Mouse (Mus musculus) granulocyte monocyte progenitor cell, adult 5-6 weeks (primary cell): ENCODE data around the gene Mms19. TPM values are rescaled to one million over a fixed set of nuclear protein-coding genes. Genes with fewer than 3 reads are reported as not detected.
"Not testable (repeated sequence)": the region's sequence is repeated elsewhere in the genome, so short reads cannot be mapped to it uniquely, and the experiment has no call there.

ENCODE experiments used
- ATAC-seq: replicated peaks from 2 replicates; pipeline ENCODE4 v1.8.0; 2016; ENCODE audit warnings: mild to moderate bottlenecking, moderate TSS enrichment, inconsistent platforms; ENCODE audit not compliant: poor library complexity, severe bottlenecking
- total RNA-seq, 2 experiments: library from RNA; stranded (forward) in 1 of 2; stranded (reverse) in 1 of 2; fragments of 200-712, 200-1000 nt in 1 of 2; fragments of >200 nt in 1 of 2; fragmentation: Nextera tagmentation in 1 of 2; gene quantifications; 2 replicates each; pipeline ENCODE4 v1.2.3; 2014 to 2017

Mms19 gene
- total RNA-seq, 2 experiments from 2014 or later: 37.4 to 59.4 TPM

DNA sequence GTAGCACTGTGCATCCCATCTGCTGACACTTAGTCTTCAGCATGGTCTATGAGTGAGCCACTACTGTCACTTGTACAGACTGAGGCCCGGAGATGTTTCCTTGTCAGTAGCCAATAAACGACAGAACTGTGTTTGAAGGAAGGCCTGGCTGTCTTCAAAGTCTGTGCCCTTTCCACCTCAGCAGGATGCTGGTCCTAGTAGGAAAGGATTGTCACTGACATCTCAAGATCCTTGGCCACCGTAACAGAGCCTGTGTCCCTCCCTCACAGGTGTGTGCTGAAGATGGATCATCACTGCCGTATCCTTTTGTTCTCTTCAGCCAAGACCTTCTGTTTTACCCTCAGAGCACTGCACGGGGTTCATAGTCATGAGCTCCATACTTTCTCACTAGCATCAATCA, 42.4 kb downstream of the Mms19 start:
- no peak for ATAC-seq

- ATAC-seq: no peak
Measured at GRCm38 (mm10) chr19:41935921-41936320, 45.0 kb downstream of the Mms19 start.

DNA sequence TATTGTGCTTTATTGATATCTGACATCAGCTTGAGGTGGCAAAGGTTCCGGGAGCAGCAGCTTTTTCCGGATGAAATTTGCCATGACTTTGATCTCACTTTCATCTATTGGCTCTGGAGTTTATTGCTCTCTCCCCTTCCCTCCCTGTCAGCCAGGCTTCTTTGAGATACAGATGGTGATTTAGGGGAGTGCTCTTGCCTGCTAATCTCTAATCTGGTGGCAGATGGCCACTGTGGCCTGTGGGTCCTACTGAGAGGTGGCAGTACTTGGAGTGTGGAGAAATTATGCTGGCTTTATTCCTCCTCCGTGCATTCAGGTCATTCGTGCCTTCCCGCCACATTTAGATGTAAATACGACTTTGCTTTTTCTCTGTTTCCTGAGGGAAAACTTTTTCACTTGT, 46.8 kb downstream of the Mms19 start:
- no peak for ATAC-seq

- ATAC-seq: peak; percentile 94
Measured at GRCm38 (mm10) chr19:41933179-41934086, 47.5 kb downstream of the Mms19 start, which contains the start of the genes Exosc1 and Zdhhc16. Gene Exosc1, minus strand, starts transcription at chr19:41933423. Gene Zdhhc16, plus strand, starts transcription at chr19:41933480.

DNA sequence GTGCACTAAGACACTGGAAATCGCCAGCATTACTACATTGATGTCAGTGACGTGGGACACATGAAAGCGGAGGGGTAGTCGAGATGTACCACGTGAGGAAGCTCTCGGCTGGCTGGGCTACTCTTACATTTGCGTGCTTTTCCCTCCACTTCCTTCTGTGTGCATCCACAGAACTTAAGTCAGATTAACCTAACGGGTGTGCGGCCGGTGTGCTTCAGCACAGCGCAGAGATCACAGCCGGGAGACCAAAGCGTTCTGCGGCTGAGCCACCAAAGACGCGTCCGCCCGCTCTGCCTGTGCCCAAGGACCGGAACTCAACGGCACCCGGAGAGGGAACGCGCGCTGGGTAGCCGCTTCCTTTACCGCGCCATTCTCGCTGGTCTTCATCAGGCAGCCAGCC, 48.3 kb downstream of the Mms19 start:
- ATAC-seq: peak; percentile 68

- no peak for ATAC-seq
Measured at GRCm38 (mm10) chr19:41920412-41921067, 60.4 kb downstream of the Mms19 start.

- no peak for ATAC-seq
Measured at GRCm38 (mm10) chr19:41919471-41919870, 61.5 kb downstream of the Mms19 start.

DNA sequence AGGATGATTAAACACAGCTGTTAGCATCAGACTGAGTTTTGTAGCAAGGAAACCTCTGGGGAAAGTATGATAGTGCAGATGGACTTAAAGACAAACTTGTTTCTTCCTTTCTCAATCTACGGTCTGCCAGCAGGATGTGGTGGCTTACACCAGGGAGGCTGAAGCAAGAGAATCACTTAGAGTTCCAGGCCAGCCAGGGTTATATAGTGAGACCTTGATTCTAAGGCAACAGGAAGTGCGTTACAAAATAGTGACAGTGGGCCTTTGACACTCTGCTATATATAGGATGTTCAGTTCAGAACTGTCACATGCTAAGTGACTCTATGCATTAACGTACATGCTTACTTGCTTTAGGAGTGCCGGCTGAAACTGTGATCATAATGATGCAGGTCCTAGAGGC, 64.1 kb downstream of the Mms19 start:
- peak; percentile 81 for ATAC-seq

DNA sequence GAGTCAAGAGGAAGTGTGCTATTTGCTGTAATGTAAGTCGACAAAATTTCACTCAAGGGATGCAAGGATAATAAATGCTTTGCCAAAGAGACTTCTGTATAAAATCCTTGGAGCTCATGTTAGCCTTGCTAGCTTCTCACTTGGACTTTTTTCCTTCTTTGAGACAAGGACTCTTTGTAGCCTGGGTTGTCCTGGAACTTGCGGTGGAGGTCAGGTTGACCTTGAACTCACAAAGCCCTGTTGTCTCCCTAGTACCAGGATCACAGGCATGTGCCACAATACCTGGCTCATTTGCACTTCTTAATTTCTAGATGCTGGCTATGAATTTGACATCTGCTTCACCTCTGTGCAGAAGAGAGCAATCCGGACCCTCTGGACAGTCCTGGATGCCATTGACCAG, 65.7 kb downstream of the Mms19 start:
- no peak for ATAC-seq

GRCm38 (mm10) chr19:41914592-41914882, 66.4 kb downstream of the Mms19 start:
- ATAC-seq: not testable (repeated sequence)

DNA sequence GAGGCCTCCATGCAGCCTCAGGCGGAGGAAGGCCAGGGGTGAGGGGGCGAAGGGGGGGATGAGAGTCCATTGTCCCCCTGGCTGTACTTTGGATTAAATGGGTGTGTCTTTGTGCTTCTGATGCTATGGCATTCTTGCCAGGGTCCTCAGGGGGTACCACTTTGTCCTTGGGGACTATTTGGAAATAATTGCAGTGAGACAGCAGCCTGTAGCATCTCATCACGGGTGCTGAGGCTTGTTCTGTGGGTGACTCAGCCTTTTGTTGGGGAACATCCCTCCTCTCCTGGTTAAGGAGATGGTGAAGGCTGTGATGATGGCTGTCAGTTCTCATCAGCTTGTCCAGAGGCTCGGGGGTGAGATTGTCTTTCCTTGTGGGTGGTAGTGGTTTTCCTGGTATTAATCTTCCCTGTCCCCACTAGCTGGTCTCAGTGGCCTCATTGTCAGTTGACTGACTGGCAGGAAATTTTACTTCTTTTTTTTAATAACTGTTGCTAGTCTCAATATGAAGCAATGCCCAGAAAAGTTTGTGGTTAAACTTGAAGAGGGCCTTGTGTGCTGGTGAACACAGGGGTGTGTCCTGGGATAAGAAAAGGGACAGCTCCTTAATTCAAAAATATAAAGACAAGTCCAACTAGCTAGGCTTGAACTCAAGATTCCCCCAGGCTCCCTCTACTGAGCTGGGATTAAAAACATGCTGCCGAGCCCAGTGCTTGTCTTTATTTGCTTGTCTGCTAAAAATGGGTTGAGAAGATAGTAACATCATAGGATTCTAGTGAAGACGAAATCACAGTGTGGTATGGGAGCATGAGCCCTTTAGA, 67.0 kb downstream of the Mms19 start:
- peak; percentile 41 for ATAC-seq

- no peak for ATAC-seq
Measured at GRCm38 (mm10) chr19:41912121-41913080, 68.6 kb downstream of the Mms19 start.

DNA sequence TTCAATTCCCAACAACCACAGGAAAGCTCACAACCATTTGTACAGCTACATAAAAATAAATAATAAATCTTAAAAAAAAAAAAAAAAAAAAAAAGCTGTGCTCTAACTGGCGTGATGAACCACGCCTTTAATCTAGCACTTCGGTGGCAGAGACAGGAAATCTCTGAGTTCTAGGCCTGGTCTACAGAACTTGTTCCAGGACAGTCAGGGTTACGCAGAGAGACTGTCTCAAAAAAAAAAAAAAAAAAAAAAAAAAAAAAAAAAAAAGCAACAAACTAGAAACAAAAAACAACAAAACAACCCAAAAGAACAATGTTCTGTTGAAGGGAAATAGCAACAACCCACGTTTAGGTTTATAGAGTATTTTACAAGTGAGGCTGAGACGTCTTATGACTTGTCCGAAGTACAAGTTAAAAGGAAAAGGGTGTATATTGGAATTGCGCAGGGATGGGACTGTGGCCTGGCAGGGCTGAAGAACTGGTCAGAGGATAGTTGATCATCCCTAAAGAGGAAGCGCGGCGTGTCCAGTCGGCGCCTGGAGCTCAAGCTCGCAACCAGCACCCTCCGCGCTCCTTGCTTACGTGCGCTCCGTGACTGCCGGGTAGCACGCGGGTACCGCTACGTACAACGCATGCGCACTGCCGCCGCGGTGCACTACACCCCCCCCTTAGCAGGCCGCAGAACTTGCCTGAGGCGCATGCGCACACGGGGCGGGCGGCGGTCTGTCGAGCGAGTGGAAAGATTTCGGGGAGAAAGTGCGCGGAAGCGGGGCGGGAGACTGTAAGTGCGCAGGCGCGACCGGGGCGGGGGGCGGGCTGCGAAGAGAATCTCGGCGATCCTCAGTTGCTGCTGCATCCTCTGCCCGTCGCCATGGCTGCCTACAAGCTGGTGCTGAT, 69.5 kb downstream of the Mms19 start, which contains the start of gene Pgam1:
TSS of gene Pgam1 (plus strand) at position 746 of the 896 bp plus-strand sequence.
- ATAC-seq: peak; percentile 83

GRCm38 (mm10) chr19:41910396-41910795, 70.6 kb downstream of the Mms19 start:
- ATAC-seq: no peak

DNA sequence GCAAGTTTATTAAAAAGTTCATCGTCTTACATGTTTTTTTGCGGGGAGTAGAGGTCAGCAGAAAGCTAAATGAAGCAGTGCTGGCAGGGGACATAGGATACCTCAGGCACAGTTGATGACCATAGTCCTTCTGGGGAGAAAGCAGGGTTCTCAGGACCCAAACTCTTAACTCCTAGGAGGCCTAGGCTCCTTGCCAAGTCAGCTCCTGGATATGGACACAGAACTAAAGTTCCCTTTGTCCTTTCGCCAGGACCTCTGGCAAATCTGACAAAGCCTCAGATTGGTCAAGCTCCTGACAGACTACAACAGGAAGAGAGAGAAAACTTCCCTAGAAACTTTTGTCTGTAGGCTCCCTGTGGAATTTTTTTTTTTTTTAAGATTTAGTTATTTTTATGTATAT, 72.2 kb downstream of the Mms19 start:
- ATAC-seq: no peak

DNA sequence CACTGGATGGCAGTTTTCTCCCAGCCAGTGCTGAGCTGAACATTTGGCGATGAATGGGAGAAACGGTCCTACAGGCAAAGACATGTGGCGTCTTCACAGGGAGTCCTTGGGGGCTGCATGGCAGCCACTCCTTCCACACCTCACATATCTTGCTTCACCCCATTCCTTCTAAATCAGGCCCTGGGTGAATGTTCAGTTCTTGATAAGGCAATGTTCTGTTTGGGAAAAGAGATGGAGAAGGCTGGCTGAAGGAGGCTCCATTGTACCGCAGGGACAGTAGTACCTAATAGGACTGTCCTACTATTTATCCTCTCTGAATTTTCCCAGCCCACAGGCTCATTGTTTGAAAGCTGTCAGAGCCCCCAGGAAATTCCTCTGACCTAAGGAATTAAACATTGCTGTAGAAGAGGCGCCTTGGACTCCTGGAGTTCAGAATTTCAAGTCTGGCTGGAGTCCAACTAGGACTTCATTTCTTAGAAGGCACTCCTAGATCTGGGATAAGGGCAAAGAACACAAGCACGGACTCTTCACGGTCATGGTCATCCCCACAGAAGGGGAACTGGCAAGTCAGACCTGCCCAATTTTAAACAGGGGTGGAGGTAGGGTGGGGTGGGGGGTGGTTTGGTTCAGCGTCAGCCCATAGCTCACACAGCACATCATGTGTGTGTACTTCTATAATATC, 73.7 kb downstream of the Mms19 start:
- ATAC-seq: no peak

GRCm38 (mm10) chr19:41906311-41907078, 74.5 kb downstream of the Mms19 start:
- peak; percentile 29 for ATAC-seq
